8 mouse cellular contexts compared by ENCODE assay signal in the genomic region with DNA sequence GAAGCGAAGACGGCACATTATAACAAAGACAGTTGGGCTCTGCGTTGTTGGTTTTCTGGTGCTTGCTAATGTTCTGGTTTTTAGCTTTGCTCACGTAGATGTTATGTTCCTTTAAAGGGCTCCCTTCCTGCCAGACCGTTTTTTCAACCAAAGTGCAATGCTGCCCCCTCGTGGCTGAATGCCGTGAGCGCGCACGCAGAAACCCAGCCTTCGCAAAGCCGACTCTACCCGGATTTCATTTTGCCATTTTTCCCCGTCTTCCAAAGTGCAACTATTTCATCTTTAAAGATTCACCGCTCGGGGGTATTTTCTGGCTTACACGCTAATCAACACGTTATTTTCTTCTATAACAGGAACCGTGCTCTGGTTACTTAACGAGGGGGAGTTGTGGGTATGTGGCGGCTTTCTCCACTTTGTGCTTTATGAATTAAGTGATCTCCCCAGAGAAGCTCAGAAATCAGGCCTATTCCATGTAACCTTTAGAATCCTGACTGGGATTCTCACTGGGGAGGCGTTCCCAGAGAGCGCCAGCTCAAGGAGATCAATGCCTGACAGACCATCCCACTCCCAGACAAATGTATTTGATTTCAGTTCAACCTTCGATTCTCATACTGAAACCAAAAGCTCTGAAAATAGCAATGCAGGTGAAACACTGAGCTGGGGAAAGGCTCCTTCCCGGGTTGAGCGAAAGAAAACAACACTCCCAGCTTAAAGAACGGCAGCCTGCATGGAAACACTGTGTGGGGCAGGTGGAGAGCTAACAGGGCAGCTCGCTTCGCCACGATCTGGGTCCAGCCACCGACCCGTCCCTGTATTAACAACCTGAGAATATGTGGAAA.
DNase-seq lines count a peak whose midpoint lies in the region; ATAC-seq and TF ChIP-seq lines count a peak whose summit lies in the region.

No protein-coding gene starts in this region.

- ATAC-seq in G1E (ENCODE audit: extremely low read depth, insufficient number of reproducible peaks, low FRiP score, poor library complexity, severe bottlenecking) = no peak
- ATAC-seq in frontal cortex, adult (ENCODE audit: low TSS enrichment) = peak; percentile 79
- ATAC-seq in hematopoietic stem cell, adult 5-6 weeks (replicated peaks in 1 of 2; ENCODE audit: insufficient read depth in 1 of 2, low FRiP score in 2 of 2, low TSS enrichment in 1 of 2, low read depth in 1 of 2, poor library complexity in 2 of 2, severe bottlenecking in 2 of 2) = peak; percentile 90 to 91
- peak; percentile 72 for ATAC-seq in lung, embryonic 14.5 days (ENCODE audit: insufficient read depth)
- ATAC-seq in neutrophil, adult 5-6 weeks (ENCODE audit: extremely low read depth, insufficient number of reproducible peaks, low FRiP score, poor library complexity, severe bottlenecking) = peak; percentile 70

- H3K4me3 ChIP-seq in G1E (ENCODE audit: low read depth, low read length) = no peak overlapping the region
- peak overlapping the region; percentile 28 for H3K4me3 ChIP-seq in lung, embryonic 14.5 days (ENCODE audit: low read depth, low read length)

- no peaks in the 10 kb centered on the region; the same call in 1 of the 2 replicates for H3K9me3 ChIP-seq in G1E (replicated peaks)
- no peaks in the 10 kb centered on the region for H3K9me3 ChIP-seq in lung, embryonic 14.5 days (ENCODE audit: low read depth, low read length)

- H3K27me3 ChIP-seq in G1E (ENCODE audit: insufficient read depth, low read length) = no peaks in the 10 kb centered on the region
- no peaks in the 10 kb centered on the region for H3K27me3 ChIP-seq in lung, embryonic 14.5 days (ENCODE audit: insufficient read depth, low read length)

- peak; percentile 36 for TF ChIP-seq CTCF in G1E (IDR thresholded peaks at IDR 0.05; ENCODE audit: low read depth, low read length)
- TF ChIP-seq CTCF in lung, embryonic 14.5 days (IDR thresholded peaks at IDR 0.05; ENCODE audit: low read depth) = peak; percentile 91

- no peaks in the 10 kb centered on the region for H3K4me1 ChIP-seq in G1E (ENCODE audit: insufficient read depth, low read depth, low read length)
- peaks cover 8% of the 10 kb centered on the region; the same call in 1 of the 2 replicates for H3K4me1 ChIP-seq in lung, embryonic 14.5 days (ENCODE audit: insufficient read depth)

- no peaks in the 10 kb centered on the region for H3K36me3 ChIP-seq in G1E (replicated peaks)
- no peaks in the 10 kb centered on the region for H3K36me3 ChIP-seq in lung, embryonic 14.5 days (ENCODE audit: insufficient read depth)

- DNase-seq in G1E (ENCODE audit: low spot score) = peak; percentile 19
- DNase-seq in cerebellum, adult 18-20 months = peak; percentile 83 to 92
- peak; percentile 88 to 95 for DNase-seq in layer of hippocampus, adult 8-10 months (ENCODE audit: low spot score in 2 of 2)
- peak; percentile 97 for DNase-seq in lung, embryonic 14.5 days
- peak; percentile 80 for DNase-seq in testis, postnatal 14 days (ENCODE audit: low spot score)

- peak overlapping the region; percentile 42; the same call in 1 of the 2 replicates for H3K27ac ChIP-seq in lung, embryonic 14.5 days (ENCODE audit: low read depth)

- H3K9ac ChIP-seq in lung, embryonic 14.5 days = peak overlapping the region; percentile 41

- peak overlapping the region; percentile 67 for H3K4me2 ChIP-seq in lung, embryonic 14.5 days

- 10% methylated on average over 32 of the region's 32 CpGs for WGBS in lung, embryonic 14.5 days

Comparison
In these comparisons a context has a peak if more than half of its experiments do, and no peak if none do; other contexts are left out.
1. DNase-seq: peak in every context shown above with its lines; median percentile 97 in lung, embryonic 14.5 days; 92 in layer of hippocampus, adult 8-10 months; 88 in cerebellum, adult 18-20 months; 80 in testis, postnatal 14 days; 19 in G1E.